Mouse (Mus musculus): ENCODE measurements at regions not wholly inside any gene's neighbourhood (a gene's known extent, or its start where the extent isn't known, plus 50 kb on each side); places are given as distances from the start of the nearest gene placed in this dataset.
"Not testable (repeated sequence)": the region's sequence is repeated elsewhere in the genome, so short reads cannot be mapped to it uniquely, and the experiment has no call there.

- not testable (repeated sequence) for DNase-seq (ENCODE audit: low spot score in 2 of 2)
Observed at GRCm38 (mm10) chr14:53723611-53724010, 530.3 kb downstream of the Dad1 start.

GRCm38 (mm10) chr14:53721901-53722300 lies 532.0 kb downstream of the Dad1 start:
- not testable (repeated sequence) for DNase-seq (ENCODE audit: low spot score in 2 of 2)

DNA sequence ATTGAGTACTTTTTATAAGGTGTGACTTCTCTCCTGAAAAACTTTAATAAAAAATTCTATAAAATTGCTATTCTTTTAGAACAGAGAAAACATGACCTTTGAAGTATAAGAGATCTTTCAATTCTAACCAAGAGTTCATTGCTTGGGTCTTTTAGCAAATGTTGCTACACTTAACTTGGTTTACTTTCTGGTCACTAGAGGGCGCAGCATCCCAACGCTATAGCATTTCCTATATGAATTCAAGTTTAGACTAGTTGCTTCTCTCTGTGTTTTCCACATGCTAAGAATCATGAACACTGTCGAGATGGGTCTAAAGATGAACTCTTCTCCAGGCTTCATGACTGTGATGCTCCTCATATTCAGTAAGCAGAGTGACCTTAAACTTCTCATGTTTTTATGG lies 544.3 kb downstream of the Dad1 start:
- DNase-seq (ENCODE audit: low spot score in 2 of 2), result not testable (repeated sequence)

DNA sequence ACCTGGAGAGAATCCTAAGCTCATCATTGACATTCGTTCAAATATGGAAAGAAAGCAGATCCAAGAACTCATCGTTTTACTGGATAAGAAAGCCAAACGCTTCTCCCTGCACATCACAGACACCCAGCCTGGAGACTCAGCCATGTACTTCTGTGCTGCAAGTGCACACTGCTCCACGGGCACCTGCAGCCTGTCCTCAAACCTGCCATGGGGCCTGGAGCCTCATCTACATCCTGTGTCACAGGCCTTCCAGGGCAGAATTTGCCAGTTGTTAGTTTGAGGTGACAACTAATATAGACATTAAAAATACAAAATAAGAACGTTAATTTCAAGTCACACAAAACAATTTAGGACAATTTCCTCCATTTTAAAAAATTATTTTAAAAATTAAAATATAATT lies 549.6 kb downstream of the Dad1 start:
- not testable (repeated sequence) for DNase-seq (ENCODE audit: low spot score in 2 of 2)

DNA sequence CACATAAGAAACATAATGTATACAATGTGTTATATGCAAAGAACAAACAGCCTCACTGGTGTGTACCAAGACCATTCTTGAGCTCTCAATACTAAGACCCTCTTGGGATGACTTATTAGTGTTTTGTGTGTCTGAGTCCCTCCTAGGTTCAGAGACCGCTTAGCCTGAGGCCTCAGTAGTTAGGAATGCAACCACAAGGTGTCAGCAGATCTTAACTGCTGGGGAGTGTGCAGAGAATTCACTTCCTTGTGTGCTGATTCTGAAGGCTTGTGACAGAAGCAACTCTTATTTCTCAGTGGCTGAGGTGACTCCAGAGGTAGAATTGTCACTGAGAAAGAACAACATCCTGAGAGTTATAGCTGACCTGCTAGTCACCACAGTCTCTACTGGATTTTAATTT lies 550.3 kb downstream of the Dad1 start:
- DNase-seq (ENCODE audit: low spot score in 2 of 2), result not testable (repeated sequence)

GRCm38 (mm10) chr14:53684100-53684499 lies 569.8 kb downstream of the Dad1 start:
- not testable (repeated sequence) for DNase-seq (ENCODE audit: low spot score in 2 of 2)

GRCm38 (mm10) chr14:53683361-53684015 lies 570.4 kb downstream of the Dad1 start:
- not testable (repeated sequence) for DNase-seq (ENCODE audit: low spot score in 2 of 2)

- DNase-seq (ENCODE audit: low spot score in 2 of 2), result not testable (repeated sequence)
Observed at GRCm38 (mm10) chr14:53682679-53683078, 571.2 kb downstream of the Dad1 start.

DNA sequence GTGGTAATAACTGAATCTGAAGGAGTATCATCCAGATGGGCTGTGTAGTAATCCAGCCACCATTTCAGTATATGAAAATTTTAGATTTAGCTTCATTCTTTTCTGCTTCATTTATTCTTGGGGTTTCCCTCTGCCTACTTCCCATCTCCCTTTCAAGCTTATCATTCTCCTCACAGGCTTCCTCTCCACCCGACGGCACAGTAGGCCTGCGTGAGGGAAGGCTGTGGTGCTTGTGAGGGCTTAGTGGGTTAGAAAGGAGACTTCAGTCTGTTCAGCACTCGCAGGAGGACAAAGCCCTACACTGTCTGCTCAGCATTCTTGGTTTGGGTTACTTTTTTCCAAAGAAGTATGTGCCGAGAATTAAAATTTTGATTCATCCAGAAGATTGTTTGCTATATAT lies 572.6 kb downstream of the Dad1 start:
- DNase-seq (ENCODE audit: low spot score in 2 of 2), result not testable (repeated sequence)

GRCm38 (mm10) chr14:53665681-53666080 lies 588.2 kb downstream of the Dad1 start:
- DNase-seq (ENCODE audit: low spot score in 2 of 2), result not testable (repeated sequence)

GRCm38 (mm10) chr14:53662700-53663355 lies 591.1 kb downstream of the Dad1 start:
- not testable (repeated sequence) for DNase-seq (ENCODE audit: low spot score in 2 of 2)

- not testable (repeated sequence) for DNase-seq (ENCODE audit: low spot score in 2 of 2)
Observed at GRCm38 (mm10) chr14:53654669-53655068, 599.2 kb downstream of the Dad1 start.

DNA sequence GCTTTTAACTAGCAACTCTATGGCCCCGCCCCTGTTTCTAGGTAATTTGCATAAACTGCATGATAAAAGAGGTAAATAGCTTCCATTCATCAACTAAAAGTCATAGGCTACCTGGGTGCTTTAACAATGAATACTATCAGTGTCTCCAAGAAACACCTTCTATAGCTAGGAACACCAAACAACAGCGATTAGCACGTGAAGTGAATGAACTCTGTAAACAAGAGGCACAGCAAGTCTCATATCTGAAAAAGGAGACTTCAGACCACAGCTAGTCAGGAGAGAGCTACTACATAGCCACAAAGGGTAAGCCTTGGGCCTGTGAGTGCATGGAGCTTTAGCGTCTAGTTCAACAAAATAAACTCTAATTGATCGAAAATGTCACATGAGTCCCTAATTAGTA lies 602.8 kb downstream of the Dad1 start:
- not testable (repeated sequence) for DNase-seq (ENCODE audit: low spot score in 2 of 2)

DNA sequence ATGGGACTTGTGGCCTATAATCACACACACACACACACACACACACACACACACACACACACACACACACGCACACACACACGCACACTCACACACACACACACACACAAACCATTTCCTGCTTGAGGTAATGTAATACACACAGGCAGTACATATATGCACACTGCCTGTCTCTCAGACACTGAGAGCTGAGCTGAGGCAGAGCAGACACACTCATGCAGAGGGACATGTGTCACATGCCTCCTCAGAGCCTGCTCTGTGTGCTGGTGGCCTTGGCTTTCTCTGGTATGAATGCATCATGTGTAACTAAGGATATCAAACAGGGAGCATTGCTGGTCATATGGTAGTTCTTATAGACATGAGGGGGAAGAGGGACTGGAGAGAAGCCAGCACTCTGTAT lies 604.7 kb downstream of the Dad1 start:
- not testable (repeated sequence) for DNase-seq (ENCODE audit: low spot score in 2 of 2)

DNA sequence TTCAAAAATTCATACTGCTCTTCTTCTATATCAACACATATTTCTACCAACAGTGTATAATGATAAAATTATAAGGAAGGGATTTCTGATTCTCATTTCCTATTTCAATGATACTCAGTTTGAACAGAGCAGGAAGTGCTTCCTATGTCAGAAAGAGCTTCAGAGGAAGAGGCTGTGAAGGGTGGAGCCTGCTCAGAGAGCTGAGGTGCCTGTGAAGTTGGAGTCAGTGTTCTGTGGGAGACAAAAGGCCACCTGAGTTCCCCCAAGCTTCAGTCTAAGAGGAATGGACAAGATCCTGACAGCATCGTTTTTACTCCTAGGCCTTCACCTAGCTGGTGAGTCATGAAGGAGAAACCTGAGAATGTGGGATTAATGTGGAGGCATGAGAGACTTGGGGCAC lies 613.5 kb downstream of the Dad1 start:
- DNase-seq (ENCODE audit: low spot score in 2 of 2), result not testable (repeated sequence)

- not testable (repeated sequence) for DNase-seq (ENCODE audit: low spot score in 2 of 2)
Observed at GRCm38 (mm10) chr14:53637664-53638063, 616.2 kb downstream of the Dad1 start.

DNA sequence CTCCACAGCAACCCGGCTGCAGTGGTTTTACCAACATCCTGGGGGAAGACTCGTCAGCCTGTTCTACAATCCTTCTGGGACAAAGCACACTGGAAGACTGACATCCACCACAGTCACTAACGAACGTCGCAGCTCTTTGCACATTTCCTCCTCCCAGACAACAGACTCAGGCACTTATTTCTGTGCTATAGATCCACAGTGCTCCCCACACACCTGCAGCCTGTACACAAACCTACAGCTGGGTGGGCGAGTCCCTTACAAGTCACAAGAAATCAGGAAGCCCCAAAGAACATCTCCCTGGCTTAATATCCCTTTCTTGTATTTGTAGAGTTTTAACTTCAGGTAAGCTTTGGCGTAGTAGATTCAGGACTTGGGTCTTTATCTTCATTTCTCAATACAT lies 618.7 kb downstream of the Dad1 start:
- not testable (repeated sequence) for DNase-seq (ENCODE audit: low spot score in 2 of 2)

- not testable (repeated sequence) for DNase-seq (ENCODE audit: low spot score in 2 of 2)
Observed at GRCm38 (mm10) chr14:53634320-53634979, 619.5 kb downstream of the Dad1 start.

DNA sequence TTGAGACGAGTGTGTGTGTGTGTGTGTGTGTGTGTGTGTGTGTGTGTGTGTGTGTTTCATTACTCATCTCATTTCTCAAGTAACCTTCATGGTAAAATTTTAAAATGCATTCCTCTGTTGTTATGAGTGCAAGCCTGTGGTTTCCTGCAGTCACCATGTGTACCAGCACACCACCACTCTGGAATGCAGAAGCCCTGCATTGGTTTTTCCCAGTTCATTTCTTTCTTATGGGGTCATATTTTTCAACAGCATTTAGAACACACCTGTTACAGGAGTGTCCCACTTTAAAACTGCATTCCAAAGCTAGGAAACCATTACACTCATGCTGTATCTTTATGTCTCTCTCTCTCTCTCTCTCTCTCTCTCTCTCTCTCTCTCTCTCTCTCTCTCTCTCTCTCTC lies 620.2 kb downstream of the Dad1 start:
- DNase-seq (ENCODE audit: low spot score in 2 of 2), result not testable (repeated sequence)

DNA sequence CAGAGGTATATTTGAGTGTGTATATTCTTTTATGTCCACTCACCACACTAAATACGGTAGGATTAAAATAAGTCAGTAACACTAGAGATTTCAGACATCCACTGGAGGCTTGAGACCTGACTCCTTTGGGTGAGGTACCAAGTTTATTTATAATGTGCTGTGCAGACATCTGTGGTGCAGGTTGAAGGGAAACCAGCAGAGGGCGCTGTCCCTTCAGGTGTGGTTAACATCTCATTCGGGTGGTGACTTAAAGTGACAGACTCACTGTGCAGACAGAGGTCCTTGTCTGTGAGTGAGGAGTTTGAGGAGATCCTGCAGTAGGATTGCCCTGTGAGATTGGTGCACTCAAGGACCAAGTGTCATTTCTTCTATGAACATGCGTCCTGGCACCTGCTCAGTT lies 632.5 kb downstream of the Dad1 start:
- DNase-seq (ENCODE audit: low spot score in 2 of 2), result not testable (repeated sequence)

GRCm38 (mm10) chr14:53616061-53616460 lies 637.8 kb downstream of the Dad1 start:
- DNase-seq (ENCODE audit: low spot score in 2 of 2), result not testable (repeated sequence)

DNA sequence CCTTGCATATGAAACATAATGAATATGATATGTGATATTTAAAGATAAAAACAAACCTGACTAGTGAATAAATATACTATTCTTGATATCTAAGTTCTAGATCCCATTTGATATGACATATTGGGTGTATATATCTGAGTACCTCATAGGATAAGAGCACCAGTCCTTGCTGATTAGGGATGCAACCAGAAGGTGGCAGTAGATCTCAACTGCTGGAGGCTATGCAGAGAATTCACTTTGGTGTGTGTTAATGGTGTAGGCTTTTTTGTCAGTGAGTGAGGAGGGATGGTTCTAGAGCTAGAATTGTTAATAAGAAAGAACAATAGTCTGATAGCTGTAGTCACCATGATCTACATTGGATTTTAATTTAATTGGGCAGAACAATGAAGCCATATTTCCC lies 639.6 kb downstream of the Dad1 start:
- DNase-seq (ENCODE audit: low spot score in 2 of 2), result no peak

DNA sequence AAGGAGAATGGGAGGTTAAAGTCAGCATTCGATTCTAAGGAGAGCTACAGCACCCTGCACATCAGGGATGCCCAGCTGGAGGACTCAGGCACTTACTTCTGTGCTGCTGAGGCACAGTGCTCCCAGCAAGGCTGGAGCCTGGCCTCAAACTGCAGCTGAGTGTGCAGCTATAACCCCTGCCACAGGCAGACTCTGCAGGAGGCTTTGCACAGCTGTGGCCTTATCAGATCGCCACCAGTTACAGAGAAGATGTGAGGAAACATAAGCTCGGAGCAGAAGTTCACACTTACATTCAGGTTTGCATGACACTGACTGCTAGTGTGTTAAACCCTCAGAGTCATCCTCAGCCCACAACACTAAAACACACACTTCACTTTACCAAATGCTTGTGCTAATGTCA lies 654.6 kb downstream of the Dad1 start:
- DNase-seq (ENCODE audit: low spot score in 2 of 2), result not testable (repeated sequence)
